Mouse (Mus musculus): ENCODE measurements around the gene Rab25. TPM values are rescaled to one million over a fixed set of nuclear protein-coding genes. Genes with fewer than 3 reads are reported as not detected.
A peak's percentile ranks its signal among the peaks of the same experiment; 100 is the strongest.

Gene Rab25
- polyA plus RNA-seq, 1 experiment from 2014 or later = 1.6 TPM

GRCm38 (mm10) chr3:88533706-88534105 is 14.4 kb downstream of the Rab25 start:
- 6% methylated on average over 4 of the region's 5 CpGs for WGBS
- Histone ChIP-seq H3K27me3 (ENCODE audit: insufficient read depth, poor library complexity, severe bottlenecking) (no peaks in the 10 kb centered on the region), H3K4me1 (peaks cover 76% of the 10 kb centered on the region), H3K36me3 (peaks cover 39% of the 10 kb centered on the region), H3K9me3 (no peaks in the 10 kb centered on the region), H3K4me3 (peak overlapping the region; percentile 83), H3K27ac (peak overlapping the region; percentile 99)
- no peak for DNase-seq (ENCODE audit: low spot score)

GRCm38 (mm10) chr3:88532689-88533511 is 15.2 kb downstream of the Rab25 start:
- Histone ChIP-seq H3K27ac (peak overlapping the region; percentile 99), H3K4me3 (peak overlapping the region; percentile 83), H3K9me3 (no peaks in the 10 kb centered on the region), H3K36me3 (peaks cover 31% of the 10 kb centered on the region), H3K4me1 (peaks cover 76% of the 10 kb centered on the region), H3K27me3 (ENCODE audit: insufficient read depth, poor library complexity, severe bottlenecking) (no peaks in the 10 kb centered on the region)
- under 1% methylated on average over 39 of the region's 40 CpGs for WGBS
- peak; percentile 80 for DNase-seq (ENCODE audit: low spot score)

- 1% methylated on average over 16 of the region's 31 CpGs for WGBS
Observed at GRCm38 (mm10) chr3:88532299-88532674, 15.8 kb downstream of the Rab25 start, which contains the start of gene Mex3a. Gene Mex3a (plus strand): TSS chr3:88532395.

GRCm38 (mm10) chr3:88531348-88532298 is 16.5 kb downstream of the Rab25 start:
- WGBS = under 1% methylated on average over 62 of the region's 63 CpGs
- Histone ChIP-seq H3K9me3 (no peaks in the 10 kb centered on the region), H3K27me3 (ENCODE audit: insufficient read depth, poor library complexity, severe bottlenecking) (no peaks in the 10 kb centered on the region), H3K27ac (peak overlapping the region; percentile 99), H3K4me3 (peak overlapping the region; percentile 83), H3K36me3 (peaks cover 18% of the 10 kb centered on the region), H3K4me1 (peaks cover 70% of the 10 kb centered on the region)
- peak; percentile 95 for DNase-seq (ENCODE audit: low spot score)

More at GRCm38 (mm10) chr3:88532299-88532674, 15.8 kb downstream of the Rab25 start, which contains the start of gene Mex3a:
- H3K36me3 ChIP-seq = peaks cover 25% of the 10 kb centered on the region
- peak within 1 kb of the TSS; percentile 99 for H3K27ac ChIP-seq
- H3K4me3 ChIP-seq = peak within 1 kb of the TSS; percentile 83
- DNase-seq (ENCODE audit: low spot score) = no peak
- H3K27me3 ChIP-seq (ENCODE audit: insufficient read depth, poor library complexity, severe bottlenecking) = no peaks in the 10 kb centered on the region
- peaks cover 76% of the 10 kb centered on the region for H3K4me1 ChIP-seq
- no peaks in the 10 kb centered on the region for H3K9me3 ChIP-seq

GRCm38 (mm10) chr3:88530082-88530864 is 17.8 kb downstream of the Rab25 start:
- H3K4me3 ChIP-seq = peak overlapping the region; percentile 83
- H3K9me3 ChIP-seq = no peaks in the 10 kb centered on the region
- H3K27ac ChIP-seq = peak overlapping the region; percentile 99
- 19% methylated on average over 11 of the region's 11 CpGs for WGBS
- DNase-seq (ENCODE audit: low spot score) = no peak
- H3K4me1 ChIP-seq = peaks cover 65% of the 10 kb centered on the region
- peaks cover 9% of the 10 kb centered on the region; the same call in 1 of the 2 replicates for H3K36me3 ChIP-seq
- H3K27me3 ChIP-seq (ENCODE audit: insufficient read depth, poor library complexity, severe bottlenecking) = no peaks in the 10 kb centered on the region

GRCm38 (mm10) chr3:88529204-88530000 is 18.7 kb downstream of the Rab25 start:
- no peak for DNase-seq (ENCODE audit: low spot score)
- Histone ChIP-seq H3K9me3 (no peaks in the 10 kb centered on the region), H3K27me3 (ENCODE audit: insufficient read depth, poor library complexity, severe bottlenecking) (no peaks in the 10 kb centered on the region), H3K27ac (peak overlapping the region; percentile 99), H3K4me1 (peaks cover 57% of the 10 kb centered on the region), H3K4me3 (peak overlapping the region; percentile 83), H3K36me3 (peaks cover 8% of the 10 kb centered on the region)
- 40% methylated on average over 7 of the region's 7 CpGs for WGBS

GRCm38 (mm10) chr3:88528646-88529045 is 19.5 kb downstream of the Rab25 start:
- 82% methylated on average over 11 of the region's 11 CpGs for WGBS
- no peak for DNase-seq (ENCODE audit: low spot score)
- H3K9me3 ChIP-seq = no peaks in the 10 kb centered on the region
- peaks cover 16% of the 10 kb centered on the region for H3K36me3 ChIP-seq
- no peaks in the 10 kb centered on the region for H3K27me3 ChIP-seq (ENCODE audit: insufficient read depth, poor library complexity, severe bottlenecking)
- H3K4me1 ChIP-seq = peaks cover 49% of the 10 kb centered on the region
- H3K4me3 ChIP-seq = no peak overlapping the region
- H3K27ac ChIP-seq = no peak overlapping the region

GRCm38 (mm10) chr3:88527565-88527964 is 20.5 kb downstream of the Rab25 start:
- peak overlapping the region; percentile 33 for H3K4me3 ChIP-seq
- no peaks in the 10 kb centered on the region for H3K27me3 ChIP-seq (ENCODE audit: insufficient read depth, poor library complexity, severe bottlenecking)
- H3K9me3 ChIP-seq = no peaks in the 10 kb centered on the region
- 16% methylated on average over 8 of the region's 8 CpGs for WGBS
- peak overlapping the region; percentile 79 for H3K27ac ChIP-seq
- H3K4me1 ChIP-seq = peaks cover 44% of the 10 kb centered on the region
- peaks cover 24% of the 10 kb centered on the region for H3K36me3 ChIP-seq
- DNase-seq (ENCODE audit: low spot score) = no peak

GRCm38 (mm10) chr3:88526157-88527131 is 21.7 kb downstream of the Rab25 start:
- peak; percentile 97 for DNase-seq (ENCODE audit: low spot score)
- no peaks in the 10 kb centered on the region for H3K9me3 ChIP-seq
- H3K4me1 ChIP-seq = peaks cover 48% of the 10 kb centered on the region
- H3K27ac ChIP-seq = no peak overlapping the region
- no peak overlapping the region for H3K4me3 ChIP-seq
- no peaks in the 10 kb centered on the region for H3K27me3 ChIP-seq (ENCODE audit: insufficient read depth, poor library complexity, severe bottlenecking)
- WGBS = 30% methylated on average over 17 of the region's 17 CpGs
- H3K36me3 ChIP-seq = peaks cover 24% of the 10 kb centered on the region

- no peak overlapping the region for H3K4me3 ChIP-seq
- H3K4me1 ChIP-seq = peaks cover 41% of the 10 kb centered on the region
- no peaks in the 10 kb centered on the region for H3K27me3 ChIP-seq (ENCODE audit: insufficient read depth, poor library complexity, severe bottlenecking)
- no peak for DNase-seq (ENCODE audit: low spot score)
- no peak overlapping the region for H3K27ac ChIP-seq
- WGBS = 82% methylated on average over 5 of the region's 5 CpGs
- no peaks in the 10 kb centered on the region for H3K9me3 ChIP-seq
- H3K36me3 ChIP-seq = peaks cover 24% of the 10 kb centered on the region
Observed at GRCm38 (mm10) chr3:88525021-88525420, 23.1 kb downstream of the Rab25 start.

- Histone ChIP-seq H3K27me3 (ENCODE audit: insufficient read depth, poor library complexity, severe bottlenecking) (no peaks in the 10 kb centered on the region), H3K36me3 (peaks cover 24% of the 10 kb centered on the region), H3K4me3 (no peak overlapping the region), H3K9me3 (no peaks in the 10 kb centered on the region), H3K4me1 (peaks cover 21% of the 10 kb centered on the region), H3K27ac (no peak overlapping the region)
- no peak for DNase-seq (ENCODE audit: low spot score)
- 86% methylated on average over 8 of the region's 8 CpGs for WGBS
Observed at GRCm38 (mm10) chr3:88523027-88523426, 25.1 kb downstream of the Rab25 start.
